Mouse (Mus musculus) neural tube, embryonic 13.5 days (tissue): ENCODE measurements around the gene 1700029P11Rik. TPM values are rescaled to one million over a fixed set of nuclear protein-coding genes. Genes with fewer than 3 reads are reported as not detected.

ENCODE experiments used
- ATAC-seq: fragments of 200-750 bp; cut with Nextera tagmentation; 2 replicates; pipeline ENCODE4 v1.8.0; 2017; ENCODE audit warnings: low read depth, mild to moderate bottlenecking, moderate TSS enrichment, moderate library complexity
- H3K27ac ChIP-seq: fragments of 300-500 bp; sonication (generic); replicated peaks from 2 replicates; pipeline ENCODE4 v1.5.1; 2015; ENCODE audit warnings: moderate library complexity, mild to moderate bottlenecking, inconsistent platforms
- H3K27me3 ChIP-seq: fragments of 300-500 bp; sonication (generic); 2 replicates; pipeline ENCODE4 v1.6.1; 2015; ENCODE audit warnings: mild to moderate bottlenecking, inconsistent platforms
- H3K36me3 ChIP-seq: fragments of 300-500 bp; sonication (generic); 2 replicates; pipeline ENCODE4 v1.6.1; 2015; ENCODE audit warnings: mild to moderate bottlenecking, inconsistent platforms
- H3K4me1 ChIP-seq: fragments of 300-500 bp; sonication (generic); replicated peaks from 2 replicates; pipeline ENCODE4 v1.6.1; 2015; ENCODE audit warnings: inconsistent platforms
- H3K4me2 ChIP-seq: fragments of 300-500 bp; sonication (generic); 2 replicates; pipeline ENCODE4 v1.6.1; 2015; ENCODE audit warnings: inconsistent platforms, mild to moderate bottlenecking, moderate library complexity
- H3K4me3 ChIP-seq: fragments of 300-500 bp; sonication (generic); 2 replicates; pipeline ENCODE4 v1.5.1; 2015; ENCODE audit warnings: mild to moderate bottlenecking, inconsistent platforms
- H3K9ac ChIP-seq: fragments of 300-500 bp; sonication (generic); 2 replicates; pipeline ENCODE4 v1.6.1; 2015; ENCODE audit warnings: moderate library complexity, mild to moderate bottlenecking, inconsistent platforms
- H3K9me3 ChIP-seq: fragments of 300-500 bp; sonication (generic); 2 replicates; pipeline ENCODE4 v1.6.1; 2016; ENCODE audit warnings: inconsistent platforms
- WGBS: fragments of 180-500 bp; shearing (Covaris S2); methylation state at CpG from one replicate; pipeline ENCODE4 v1.1.7; 2015; 5-methylcytosine and 5-hydroxymethylcytosine counted together
- polyA plus RNA-seq: library from polyadenylated mRNA; unstranded; fragments of >200 nt; fragmentation: Nextera tagmentation; extraction: Ambion mirVana; gene quantifications from 2 replicates; pipeline ENCODE4 v1.2.1, GENCODE M21; 2015

Gene 1700029P11Rik
- polyA plus RNA-seq, 1 experiment from 2014 or later: not detected

DNA sequence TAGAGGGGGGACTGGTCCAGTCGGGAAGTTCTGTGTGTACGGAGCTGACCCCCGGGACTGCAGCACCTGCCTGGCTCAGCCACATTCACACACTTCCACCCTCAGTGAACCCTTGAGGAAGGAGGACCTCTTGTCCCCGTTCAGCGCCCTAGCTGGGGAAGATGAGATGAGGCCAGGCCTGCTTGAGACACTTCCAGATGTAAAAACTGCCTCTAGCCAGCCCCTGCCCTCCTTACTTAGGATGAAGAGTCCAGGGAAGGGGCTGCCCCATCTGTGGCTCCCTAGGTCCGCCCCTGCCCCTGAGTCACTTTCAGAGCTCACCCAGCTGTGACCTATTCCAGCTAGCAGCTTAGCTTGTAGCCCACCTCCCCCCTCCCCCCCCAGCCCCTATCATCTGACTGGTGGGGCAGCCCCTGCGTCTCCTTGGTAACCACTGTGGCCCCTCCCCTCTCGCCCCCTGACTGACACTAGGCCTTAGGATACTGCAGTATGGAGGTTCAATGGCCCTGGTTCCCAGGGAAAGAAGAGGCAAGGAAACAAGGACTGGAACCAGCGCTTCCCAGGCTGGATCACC is 37.1 kb upstream of the 1700029P11Rik start:
- no peaks in the 10 kb centered on the region for H3K27me3 ChIP-seq
- H3K4me1 ChIP-seq: peaks cover 25% of the 10 kb centered on the region
- H3K9ac ChIP-seq: peak overlapping the region; percentile 50; the same call in 1 of the 2 replicates
- H3K4me2 ChIP-seq: 0 out of 2 replicates have a peak overlapping the region, but pooled peaks have one; percentile 0
- ATAC-seq: peak; percentile 32; the same call in 1 of the 2 replicates
- WGBS: 11% methylated on average over 9 of the region's 9 CpGs
- H3K36me3 ChIP-seq: peaks cover 35% of the 10 kb centered on the region
- H3K27ac ChIP-seq: peak overlapping the region; percentile 46
- H3K4me3 ChIP-seq: no peak overlapping the region
- H3K9me3 ChIP-seq: no peaks in the 10 kb centered on the region

DNA sequence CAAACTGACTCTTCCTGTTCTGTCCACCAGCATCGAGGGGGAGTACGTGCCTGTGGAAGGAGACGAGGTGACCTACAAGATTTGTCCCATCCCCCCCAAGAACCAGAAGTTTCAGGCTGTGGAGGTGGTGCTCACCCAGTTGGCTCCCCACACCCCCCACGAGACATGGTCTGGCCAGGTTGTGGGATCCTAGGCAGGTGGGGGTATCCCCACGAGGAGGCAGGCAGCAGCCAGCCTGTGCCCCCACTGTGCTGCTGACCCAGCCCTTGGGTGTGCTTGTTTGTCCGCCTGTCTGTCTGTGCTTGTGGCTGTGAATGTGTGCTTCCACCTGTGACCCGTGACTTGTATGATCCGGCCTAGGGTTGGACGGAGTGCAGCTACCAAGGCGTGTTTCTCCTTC is 31.3 kb upstream of the 1700029P11Rik start:
- Histone ChIP-seq H3K9ac (no peak overlapping the region), H3K4me1 (no peaks in the 10 kb centered on the region), H3K27ac (no peak overlapping the region), H3K4me3 (no peak overlapping the region), H3K27me3 (no peaks in the 10 kb centered on the region), H3K4me2 (no peak overlapping the region), H3K36me3 (peaks cover 76% of the 10 kb centered on the region), H3K9me3 (no peaks in the 10 kb centered on the region)
- no peak for ATAC-seq
- 87% methylated on average over 10 of the region's 10 CpGs for WGBS

GRCm38 (mm10) chr15:81949476-81950131 is 30.7 kb upstream of the 1700029P11Rik start:
- Histone ChIP-seq H3K27ac (no peak overlapping the region), H3K4me3 (no peak overlapping the region), H3K4me2 (no peak overlapping the region), H3K36me3 (peaks cover 82% of the 10 kb centered on the region), H3K9ac (no peak overlapping the region), H3K9me3 (no peaks in the 10 kb centered on the region), H3K27me3 (no peaks in the 10 kb centered on the region), H3K4me1 (no peaks in the 10 kb centered on the region)
- WGBS: 72% methylated on average over 11 of the region's 11 CpGs
- ATAC-seq: no peak

GRCm38 (mm10) chr15:81950716-81951115 is 29.6 kb upstream of the 1700029P11Rik start:
- Histone ChIP-seq H3K4me3 (no peak overlapping the region), H3K27me3 (no peaks in the 10 kb centered on the region), H3K4me2 (no peak overlapping the region), H3K9ac (no peak overlapping the region), H3K9me3 (no peaks in the 10 kb centered on the region), H3K4me1 (no peaks in the 10 kb centered on the region), H3K36me3 (peaks cover 93% of the 10 kb centered on the region), H3K27ac (no peak overlapping the region)
- ATAC-seq: no peak
- WGBS: 86% methylated on average over 5 of the region's 5 CpGs

- no peak overlapping the region for H3K4me2 ChIP-seq
- H3K27ac ChIP-seq: no peak overlapping the region
- no peaks in the 10 kb centered on the region for H3K4me1 ChIP-seq
- H3K36me3 ChIP-seq: peaks cover 93% of the 10 kb centered on the region
- no peaks in the 10 kb centered on the region for H3K27me3 ChIP-seq
- no peaks in the 10 kb centered on the region for H3K9me3 ChIP-seq
- WGBS: 93% methylated on average over 9 of the region's 9 CpGs
- no peak overlapping the region for H3K4me3 ChIP-seq
- H3K9ac ChIP-seq: no peak overlapping the region
- ATAC-seq: no peak
These were observed 29.2 kb upstream of the 1700029P11Rik start for GRCm38 (mm10) chr15:81951159-81951558.

- Histone ChIP-seq H3K27me3 (no peaks in the 10 kb centered on the region), H3K36me3 (peaks cover 81% of the 10 kb centered on the region), H3K4me3 (no peak overlapping the region), H3K9ac (no peak overlapping the region), H3K27ac (no peak overlapping the region), H3K4me2 (no peak overlapping the region), H3K9me3 (no peaks in the 10 kb centered on the region), H3K4me1 (no peaks in the 10 kb centered on the region)
- 91% methylated on average over 4 of the region's 4 CpGs for WGBS
- ATAC-seq: no peak
These were observed 28.0 kb upstream of the 1700029P11Rik start for GRCm38 (mm10) chr15:81952310-81952709.

GRCm38 (mm10) chr15:81954151-81954583 is 26.2 kb upstream of the 1700029P11Rik start:
- WGBS: 95% methylated on average over 9 of the region's 9 CpGs
- no peaks in the 10 kb centered on the region for H3K27me3 ChIP-seq
- H3K4me1 ChIP-seq: peaks cover 3% of the 10 kb centered on the region; the same call in 1 of the 2 replicates
- no peak overlapping the region for H3K4me2 ChIP-seq
- H3K9me3 ChIP-seq: no peaks in the 10 kb centered on the region
- ATAC-seq: no peak
- peaks cover 62% of the 10 kb centered on the region for H3K36me3 ChIP-seq
- H3K4me3 ChIP-seq: no peak overlapping the region
- H3K9ac ChIP-seq: no peak overlapping the region
- no peak overlapping the region for H3K27ac ChIP-seq

- WGBS: 97% methylated on average over 6 of the region's 6 CpGs
- H3K9me3 ChIP-seq: no peaks in the 10 kb centered on the region
- peaks cover 57% of the 10 kb centered on the region for H3K36me3 ChIP-seq
- H3K4me2 ChIP-seq: no peak overlapping the region
- no peak overlapping the region for H3K9ac ChIP-seq
- H3K4me1 ChIP-seq: peaks cover 8% of the 10 kb centered on the region
- H3K27ac ChIP-seq: no peak overlapping the region
- ATAC-seq: no peak
- no peaks in the 10 kb centered on the region for H3K27me3 ChIP-seq
- H3K4me3 ChIP-seq: no peak overlapping the region
These were observed 25.6 kb upstream of the 1700029P11Rik start for GRCm38 (mm10) chr15:81954716-81955115.

GRCm38 (mm10) chr15:81955414-81955813 is 24.9 kb upstream of the 1700029P11Rik start:
- ATAC-seq: no peak
- Histone ChIP-seq H3K9me3 (no peaks in the 10 kb centered on the region), H3K27me3 (no peaks in the 10 kb centered on the region), H3K4me3 (no peak overlapping the region), H3K9ac (no peak overlapping the region), H3K4me2 (no peak overlapping the region), H3K36me3 (peaks cover 50% of the 10 kb centered on the region), H3K27ac (no peak overlapping the region), H3K4me1 (peaks cover 11% of the 10 kb centered on the region)
- WGBS: 90% methylated on average over 15 of the region's 15 CpGs

DNA sequence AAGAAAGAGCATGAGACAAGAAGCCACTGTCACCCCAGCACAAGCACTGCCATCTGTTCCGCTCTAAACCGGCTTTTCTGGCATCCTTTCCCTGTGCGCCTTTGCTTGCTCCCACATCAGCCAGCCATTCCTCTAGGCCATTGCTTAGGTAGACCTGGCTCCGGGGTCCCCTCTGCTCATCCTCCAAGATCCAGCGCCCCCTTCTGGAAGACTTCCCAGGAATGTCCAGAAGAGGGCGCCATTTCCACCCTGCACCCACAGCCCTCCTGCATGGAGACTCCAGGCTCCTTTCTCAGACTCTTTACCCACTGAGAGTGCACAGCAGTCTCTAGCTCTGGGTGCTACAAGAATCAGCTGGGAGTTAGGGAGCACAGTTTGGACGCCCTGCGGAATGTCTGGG is 23.9 kb upstream of the 1700029P11Rik start:
- Histone ChIP-seq H3K36me3 (peaks cover 40% of the 10 kb centered on the region), H3K9me3 (no peaks in the 10 kb centered on the region), H3K4me2 (no peak overlapping the region), H3K4me3 (no peak overlapping the region), H3K9ac (no peak overlapping the region), H3K27ac (no peak overlapping the region), H3K27me3 (no peaks in the 10 kb centered on the region), H3K4me1 (peaks cover 11% of the 10 kb centered on the region)
- no peak for ATAC-seq
- WGBS: 61% methylated on average over 8 of the region's 8 CpGs

- WGBS: 88% methylated on average over 11 of the region's 11 CpGs
- H3K4me2 ChIP-seq: no peak overlapping the region
- H3K36me3 ChIP-seq: peaks cover 28% of the 10 kb centered on the region
- no peak overlapping the region for H3K27ac ChIP-seq
- H3K27me3 ChIP-seq: no peaks in the 10 kb centered on the region
- no peak overlapping the region for H3K9ac ChIP-seq
- H3K9me3 ChIP-seq: no peaks in the 10 kb centered on the region
- no peak for ATAC-seq
- H3K4me3 ChIP-seq: no peak overlapping the region
- H3K4me1 ChIP-seq: peaks cover 11% of the 10 kb centered on the region
These were observed 22.7 kb upstream of the 1700029P11Rik start for GRCm38 (mm10) chr15:81957598-81957997.

- H3K4me2 ChIP-seq: no peak overlapping the region
- 91% methylated on average over 3 of the region's 3 CpGs for whole genome bisulfite sequencing
- H3K9ac ChIP-seq: no peak overlapping the region
These were observed 21.4 kb upstream of the 1700029P11Rik start for GRCm38 (mm10) chr15:81958906-81959305.

More at GRCm38 (mm10) chr15:81958906-81959305, 21.4 kb upstream of the 1700029P11Rik start:
- Histone ChIP-seq H3K4me1 (peaks cover 11% of the 10 kb centered on the region), H3K36me3 (peaks cover 18% of the 10 kb centered on the region), H3K27ac (no peak overlapping the region), H3K27me3 (no peaks in the 10 kb centered on the region), H3K4me3 (no peak overlapping the region), H3K9me3 (no peaks in the 10 kb centered on the region)
- no peak for ATAC-seq
